Mouse (Mus musculus) lung, postnatal 0 days (tissue): Measurements from ENCODE around the gene Chtop. TPM values are rescaled to one million over a fixed set of nuclear protein-coding genes. Genes with fewer than 3 reads are reported as not detected.

Experiments
- ATAC-seq: fragments of 200-750 bp; cut with Nextera tagmentation; 2 replicates; pipeline ENCODE4 v1.8.0; 2017; ENCODE audit warnings: moderate library complexity
- DNase-seq: peaks from one replicate; pipeline ENCODE4 v3.0.0-alpha.2; 2016; ENCODE audit warnings: low spot score
- H3K27ac ChIP-seq: fragments of 300-500 bp; sonication (generic); 2 replicates; pipeline ENCODE4 v1.5.1; 2014; ENCODE audit warnings: antibody characterized with exemption, mild to moderate bottlenecking, low read length, mixed read lengths
- H3K27me3 ChIP-seq: fragments of 300-500 bp; sonication (generic); replicated peaks from 2 replicates; pipeline ENCODE4 v1.6.1; 2014; ENCODE audit warnings: low read length, mixed read lengths; ENCODE audit not compliant: insufficient read depth
- H3K36me3 ChIP-seq: fragments of 300-500 bp; sonication (generic); 2 replicates; pipeline ENCODE4 v1.6.1; 2014; ENCODE audit warnings: low read length, mixed read lengths; ENCODE audit not compliant: insufficient read depth
- H3K4me1 ChIP-seq: fragments of 300-500 bp; sonication (generic); 2 replicates; pipeline ENCODE4 v1.6.1; 2014; ENCODE audit warnings: antibody characterized with exemption, low read depth, low read length, mixed read lengths; ENCODE audit not compliant: insufficient read depth
- H3K4me2 ChIP-seq: fragments of 300-500 bp; sonication (generic); replicated peaks from 2 replicates; pipeline ENCODE4 v1.6.1; 2014; ENCODE audit warnings: low read depth, mild to moderate bottlenecking, low read length, moderate library complexity, mixed read lengths
- H3K4me3 ChIP-seq: fragments of 300-500 bp; sonication (generic); 2 replicates; pipeline ENCODE4 v1.5.1; 2014; ENCODE audit warnings: low read depth, low read length
- H3K9ac ChIP-seq: fragments of 300-500 bp; sonication (generic); replicated peaks from 2 replicates; pipeline ENCODE4 v1.6.1; 2014; ENCODE audit warnings: low read depth, mild to moderate bottlenecking
- H3K9me3 ChIP-seq: fragments of 300-500 bp; sonication (generic); 2 replicates; pipeline ENCODE4 v1.6.1; 2016; ENCODE audit warnings: low read length, mixed read lengths
- CTCF ChIP-seq: IDR thresholded peaks from 2 replicates; pipeline ENCODE4 v1.5.1; 2016; ENCODE audit warnings: antibody characterized with exemption, mild to moderate bottlenecking
- EP300 ChIP-seq: IDR thresholded peaks from 2 replicates; pipeline ENCODE4 v1.6.1; 2016; ENCODE audit warnings: antibody characterized with exemption, mild to moderate bottlenecking, control low read depth
- WGBS: fragments of 180-500 bp; shearing (Covaris S2); extraction: QIAGEN DNeasy Blood & Tissue Kit; methylation state at CpG from one replicate; pipeline ENCODE4 v1.1.7; 2014; 5-methylcytosine and 5-hydroxymethylcytosine counted together
- polyA plus RNA-seq: library from polyadenylated mRNA; unstranded; fragments of >200 nt; fragmentation: Nextera tagmentation; extraction: Ambion mirVana; gene quantifications from 2 replicates; pipeline ENCODE4 v1.2.1, GENCODE M21; 2015

Gene Chtop
- polyA plus RNA-seq, 1 experiment from 2014 or later = 85.8 TPM

GRCm38 (mm10) chr3:90490696-90491256 is 18.5 kb downstream of the Chtop start, which contains the start of gene Snapin:
Snapin (minus strand) TSS chr3:90491033.
- TF ChIP-seq EP300 (no peak), CTCF (peak; percentile 97)
- DNase-seq (peak; percentile 99), ATAC-seq (peak; percentile 98)
- Histone ChIP-seq H3K4me2 (peak within 1 kb of the TSS; percentile 59), H3K27ac (peak within 1 kb of the TSS; percentile 93), H3K36me3 (peaks cover 5% of the 10 kb centered on the region; the same call in 1 of the 2 replicates), H3K9me3 (no peaks in the 10 kb centered on the region), H3K4me1 (0 out of 2 replicates have a peak, but pooled peaks cover 4% of the 10 kb centered on the region), H3K9ac (peak within 1 kb of the TSS; percentile 70), H3K4me3 (peak within 1 kb of the TSS; percentile 85), H3K27me3 (no peaks in the 10 kb centered on the region)
- under 1% methylated on average over 37 of the region's 37 CpGs for WGBS

- 72% methylated on average over 6 of the region's 6 CpGs for WGBS
- DNase-seq (no peak), ATAC-seq (no peak)
- no peak overlapping the region for H3K4me3 ChIP-seq
- H3K36me3 ChIP-seq = peaks cover 11% of the 10 kb centered on the region; the same call in 1 of the 2 replicates
- no peak overlapping the region for H3K27ac ChIP-seq
- H3K9ac ChIP-seq = no peak overlapping the region
- 0 out of 2 replicates have a peak, but pooled peaks cover 4% of the 10 kb centered on the region for H3K4me1 ChIP-seq
- no peak overlapping the region for H3K4me2 ChIP-seq
- TF ChIP-seq CTCF (no peak), EP300 (no peak)
- H3K27me3 ChIP-seq = no peaks in the 10 kb centered on the region
- H3K9me3 ChIP-seq = no peaks in the 10 kb centered on the region
Observed at GRCm38 (mm10) chr3:90488576-90488975, 20.7 kb downstream of the Chtop start.

- WGBS = 53% methylated on average over 5 of the region's 5 CpGs
- H3K27ac ChIP-seq = 0 out of 2 replicates have a peak overlapping the region, but pooled peaks have one; percentile 14
- ATAC-seq (no peak), DNase-seq (peak; percentile 55)
- 0 out of 2 replicates have a peak, but pooled peaks cover 4% of the 10 kb centered on the region for H3K4me1 ChIP-seq
- TF ChIP-seq CTCF (no peak), EP300 (no peak)
- no peak overlapping the region for H3K9ac ChIP-seq
- H3K4me2 ChIP-seq = no peak overlapping the region
- H3K9me3 ChIP-seq = no peaks in the 10 kb centered on the region
- no peaks in the 10 kb centered on the region for H3K27me3 ChIP-seq
- H3K36me3 ChIP-seq = peaks cover 11% of the 10 kb centered on the region; the same call in 1 of the 2 replicates
- H3K4me3 ChIP-seq = no peak overlapping the region
Observed at GRCm38 (mm10) chr3:90486998-90487397, 22.3 kb downstream of the Chtop start.

GRCm38 (mm10) chr3:90475831-90476611 is 33.3 kb downstream of the Chtop start, which contains the start of gene Ilf2:
Ilf2 (plus strand) TSS chr3:90476126.
- TF ChIP-seq EP300 = peak; percentile 82
- TF ChIP-seq CTCF = peak; percentile 79
- peak; percentile 99 for DNase-seq
- H3K4me2 ChIP-seq = peak within 1 kb of the TSS; percentile 67
- H3K9ac ChIP-seq = peak within 1 kb of the TSS; percentile 85
- WGBS = under 1% methylated on average over 45 of the region's 45 CpGs
- peak; percentile 99 for ATAC-seq
- no peaks in the 10 kb centered on the region; the same call in 1 of the 2 replicates for H3K4me1 ChIP-seq
- no peaks in the 10 kb centered on the region for H3K9me3 ChIP-seq
- no peaks in the 10 kb centered on the region for H3K36me3 ChIP-seq
- H3K4me3 ChIP-seq = peak within 1 kb of the TSS; percentile 86
- H3K27me3 ChIP-seq = no peaks in the 10 kb centered on the region
- H3K27ac ChIP-seq = peak within 1 kb of the TSS; percentile 93

- Histone ChIP-seq H3K36me3 (no peaks in the 10 kb centered on the region), H3K9ac (no peak overlapping the region), H3K27ac (no peak overlapping the region), H3K4me2 (peak overlapping the region; percentile 35; the same call in 1 of the 2 replicates), H3K4me3 (no peak overlapping the region), H3K4me1 (no peaks in the 10 kb centered on the region; the same call in 1 of the 2 replicates), H3K27me3 (no peaks in the 10 kb centered on the region), H3K9me3 (no peaks in the 10 kb centered on the region)
- no peak for DNase-seq
- TF ChIP-seq EP300 (no peak), CTCF (no peak)
- ATAC-seq = no peak
- 38% methylated on average over 15 of the region's 16 CpGs for WGBS
Observed at GRCm38 (mm10) chr3:90475151-90475830, 34.0 kb downstream of the Chtop start.

GRCm38 (mm10) chr3:90472213-90472612 is 37.1 kb downstream of the Chtop start:
- H3K9ac ChIP-seq = no peak overlapping the region
- H3K9me3 ChIP-seq = no peaks in the 10 kb centered on the region
- no peaks in the 10 kb centered on the region for H3K27me3 ChIP-seq
- no peak for ATAC-seq
- H3K4me2 ChIP-seq = no peak overlapping the region
- H3K4me3 ChIP-seq = no peak overlapping the region
- DNase-seq = peak; percentile 64
- TF ChIP-seq CTCF (peak; percentile 74), EP300 (no peak)
- H3K36me3 ChIP-seq = no peaks in the 10 kb centered on the region
- 24% methylated on average over 3 of the region's 3 CpGs for WGBS
- H3K4me1 ChIP-seq = no peaks in the 10 kb centered on the region; the same call in 1 of the 2 replicates
- no peak overlapping the region for H3K27ac ChIP-seq
